Mouse (Mus musculus) large intestine, adult 2 months (tissue): ENCODE results near the gene Bak1. TPM values are rescaled to one million over a fixed set of nuclear protein-coding genes. Genes with fewer than 3 reads are reported as not detected.
"Not testable (repeated sequence)": the region's sequence is repeated elsewhere in the genome, so short reads cannot be mapped to it uniquely, and the experiment has no call there.

ENCODE experiments used
- DNase-seq: peaks from one replicate; pipeline ENCODE4 v3.0.0-alpha.2; 2012; ENCODE audit warnings: low read depth, low spot score
- WGBS: fragments of 180-500 bp; shearing (Covaris S2); methylation state at CpG from one replicate; pipeline ENCODE4 v1.1.7; 2018; 5-methylcytosine and 5-hydroxymethylcytosine counted together
- polyA plus RNA-seq: library from polyadenylated mRNA; depleted of rRNA; stranded (reverse); fragments of >200 nt; gene quantifications from 2 replicates; pipeline ENCODE4 v1.2.3, GENCODE M21; 2012; rRNA removed

Bak1 gene
- polyA plus RNA-seq, 1 experiment: 292 TPM

- DNase-seq: no peak
- 60% methylated on average over 4 of the region's 4 CpGs for WGBS
These were observed 31.1 kb downstream of the Bak1 start for GRCm38 (mm10) chr17:26997661-26998060.

- 68% methylated on average over 8 of the region's 8 CpGs for WGBS
These were observed 33.2 kb downstream of the Bak1 start for GRCm38 (mm10) chr17:26995562-26995961.

DNA sequence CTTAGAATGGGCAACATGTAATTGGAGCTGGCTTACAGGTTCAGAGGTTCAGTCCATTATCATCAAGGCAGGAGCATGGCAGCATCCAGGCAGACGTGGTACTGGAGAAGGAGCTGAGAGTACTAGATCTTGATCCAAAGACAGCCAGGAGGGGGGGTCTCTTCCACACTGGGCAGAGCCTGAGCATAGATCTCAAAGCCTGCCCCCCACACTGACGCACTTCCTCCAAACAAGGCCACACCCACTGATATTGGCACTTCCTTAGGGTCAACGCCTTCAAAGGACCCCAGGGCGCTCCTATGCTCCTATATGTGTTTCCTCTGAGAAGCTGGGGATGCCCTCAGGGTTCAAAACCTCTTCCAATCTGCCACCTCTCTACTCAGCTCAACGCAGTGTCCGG, 33.8 kb downstream of the Bak1 start:
- 82% methylated on average over 6 of the region's 6 CpGs for WGBS
- no peak for DNase-seq

More at GRCm38 (mm10) chr17:26995562-26995961, 33.2 kb downstream of the Bak1 start:
- DNase-seq: no peak

GRCm38 (mm10) chr17:26994410-26994809, 34.4 kb downstream of the Bak1 start:
- no peak for DNase-seq
- WGBS: 50% methylated on average over 14 of the region's 14 CpGs

DNA sequence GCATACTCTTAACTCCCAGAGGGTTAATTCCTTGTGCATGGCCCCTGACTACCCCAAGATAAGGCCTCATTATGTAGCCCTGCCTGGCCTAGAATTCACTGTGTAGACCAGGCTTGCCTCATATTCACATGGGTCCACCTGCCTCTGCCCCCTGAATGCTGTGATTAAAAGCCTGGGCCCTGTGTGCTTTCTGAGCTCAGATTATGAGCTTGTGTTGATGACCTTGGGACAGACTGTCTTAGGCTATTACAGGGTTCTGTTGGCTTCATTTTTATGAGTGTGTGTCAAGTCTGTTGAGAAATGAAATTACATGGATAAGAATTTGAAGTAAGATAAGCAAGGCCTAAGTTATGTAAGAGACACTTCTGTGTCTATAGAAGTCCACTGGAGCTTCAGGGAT, 38.3 kb downstream of the Bak1 start:
- no peak for DNase-seq

- 59% methylated on average over 10 of the region's 10 CpGs for WGBS
- DNase-seq: no peak
These were observed 43.2 kb downstream of the Bak1 start for GRCm38 (mm10) chr17:26985503-26986179.

GRCm38 (mm10) chr17:26983382-26983781, 45.4 kb downstream of the Bak1 start:
- 84% methylated on average over 4 of the region's 4 CpGs for WGBS
- no peak for DNase-seq

GRCm38 (mm10) chr17:26981050-26981449, 47.8 kb downstream of the Bak1 start:
- DNase-seq: no peak
- WGBS: 55% methylated on average over 2 of the region's 2 CpGs

DNA sequence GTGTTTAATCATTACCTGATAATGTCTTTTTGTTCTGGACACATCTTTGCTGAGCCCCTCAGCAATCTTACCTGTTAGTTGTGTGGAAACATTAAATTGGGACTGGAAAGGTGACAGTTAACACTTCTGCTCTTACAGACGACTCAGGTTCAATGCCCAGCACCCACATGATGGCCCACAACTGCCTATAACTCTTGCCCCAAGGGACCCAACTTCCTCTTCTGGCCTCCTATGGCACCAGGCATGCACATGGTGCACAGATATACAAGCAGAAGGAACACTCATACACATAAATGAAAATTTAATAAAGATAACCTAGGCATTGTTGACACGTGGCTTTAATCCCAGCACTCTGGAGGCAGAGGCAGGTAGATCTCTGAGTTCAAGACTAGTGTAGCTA, 49.4 kb downstream of the Bak1 start:
- WGBS: 57% methylated on average over 2 of the region's 2 CpGs
- DNase-seq: no peak

GRCm38 (mm10) chr17:26977354-26977753, 51.5 kb downstream of the Bak1 start:
- WGBS: 91% methylated on average over 6 of the region's 6 CpGs
- not testable (repeated sequence) for DNase-seq

DNA sequence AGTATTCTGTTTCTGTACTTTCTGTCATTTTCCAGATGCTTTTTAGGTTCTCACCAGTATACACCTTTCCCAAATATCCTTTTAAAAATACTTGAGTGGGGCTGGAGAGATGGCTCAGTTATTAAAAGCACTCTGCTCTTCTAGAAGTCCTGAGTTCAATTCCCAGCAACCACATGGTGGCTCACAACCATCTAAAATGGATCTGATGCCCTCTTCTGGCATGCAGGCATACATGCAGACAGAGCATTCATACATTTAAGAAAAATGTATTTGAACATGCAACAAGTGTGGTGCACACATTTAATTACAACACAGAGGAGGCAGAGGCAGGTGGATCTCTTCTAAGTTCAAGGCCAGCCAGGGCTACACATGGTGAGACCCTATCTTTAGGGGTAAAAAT, 53.4 kb downstream of the Bak1 start:
- no peak for DNase-seq

DNA sequence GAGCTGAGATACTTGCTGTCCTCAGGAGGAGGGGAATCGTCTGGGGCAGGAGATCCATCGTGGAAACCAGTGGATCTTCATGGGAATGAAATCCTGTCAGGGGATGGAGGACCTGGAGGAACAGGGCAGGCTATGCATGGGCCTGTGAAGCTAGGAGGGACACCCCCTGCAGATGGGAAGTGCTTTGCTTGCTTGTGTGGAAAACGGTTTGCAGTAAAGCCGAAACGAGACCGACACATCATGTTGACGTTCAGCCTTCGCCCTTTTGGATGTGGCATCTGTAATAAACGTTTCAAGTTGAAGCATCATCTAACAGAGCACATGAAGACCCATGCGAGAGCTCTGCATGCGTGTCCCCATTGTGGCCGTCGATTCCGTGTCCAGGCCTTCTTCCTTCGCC, 54.3 kb downstream of the Bak1 start:
- 88% methylated on average over 15 of the region's 15 CpGs for WGBS
- DNase-seq: no peak

- DNase-seq: peak; percentile 80
- WGBS: under 1% methylated on average over 75 of the region's 75 CpGs
These were observed 55.9 kb downstream of the Bak1 start, which contains the start of gene Zbtb9 for GRCm38 (mm10) chr17:26972703-26973574. Gene Zbtb9, plus strand, starts transcription at chr17:26973167.

GRCm38 (mm10) chr17:26972107-26972506, 56.7 kb downstream of the Bak1 start:
- WGBS: 2% methylated on average over 3 of the region's 3 CpGs
- no peak for DNase-seq

DNA sequence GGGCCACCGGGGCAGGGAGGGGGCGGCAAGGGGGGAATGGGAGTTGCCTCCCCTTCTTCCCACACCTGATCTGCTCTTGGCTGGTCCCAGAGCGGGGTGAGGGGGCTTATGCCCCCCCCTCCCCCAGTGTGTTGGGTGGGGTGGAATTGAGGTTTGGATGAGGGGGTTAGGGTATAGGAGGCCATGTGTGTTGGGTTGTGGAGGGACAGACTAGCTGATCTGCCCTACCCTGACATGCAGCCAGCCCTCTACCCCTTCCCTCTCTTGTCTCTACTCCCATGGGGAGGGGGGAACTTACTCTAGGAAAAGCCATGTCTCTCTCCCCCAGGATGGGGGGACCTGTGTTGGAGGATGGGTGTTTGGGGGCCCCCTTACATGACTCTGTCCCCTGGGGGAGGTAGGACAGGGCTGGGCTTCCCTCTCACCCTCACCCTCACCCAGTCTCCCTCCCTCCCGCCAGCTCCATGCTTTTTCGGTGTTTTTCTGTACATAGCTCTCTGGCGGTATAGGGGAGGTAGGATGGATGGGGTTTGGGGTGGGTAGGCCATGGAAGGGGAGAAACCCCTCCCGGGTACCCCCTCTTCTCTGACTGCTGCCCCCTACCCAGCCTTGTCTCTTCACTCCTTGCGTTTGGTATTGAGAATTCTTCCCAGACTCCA, 57.4 kb downstream of the Bak1 start:
- WGBS: 68% methylated on average over 8 of the region's 8 CpGs
- DNase-seq: no peak

DNA sequence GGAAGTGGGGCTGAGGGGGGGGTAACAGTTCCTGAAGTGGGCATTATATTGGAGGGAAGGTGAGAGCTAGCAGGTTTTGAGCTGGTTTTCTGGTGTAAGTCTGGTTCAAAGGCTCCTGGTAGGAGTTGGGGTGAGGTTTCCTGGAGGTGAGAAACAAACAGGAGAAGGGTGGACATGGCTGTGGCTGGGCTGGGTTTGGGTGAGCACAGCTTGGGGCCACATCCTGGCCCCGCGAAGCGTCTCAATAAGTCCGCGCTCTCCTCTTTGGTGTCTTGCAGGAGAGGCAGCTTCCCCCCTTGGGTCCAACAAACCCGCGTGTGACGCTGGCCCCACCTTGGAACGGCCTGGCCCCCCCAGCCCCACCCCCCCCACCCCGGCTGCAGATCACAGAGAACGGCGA, 58.6 kb downstream of the Bak1 start:
- WGBS: 76% methylated on average over 11 of the region's 12 CpGs
- no peak for DNase-seq

Other genes starting within 250 kb of the Bak1 start
- gene Bnip1, start 247.9 kb downstream of the Bak1 start, polyA plus RNA-seq: 23.6 and 25.8 TPM in 2 replicates
- gene Nkx2-5, start 184.0 kb downstream of the Bak1 start, polyA plus RNA-seq: not detected in 2 replicates
- 7.3 and 8.5 TPM in 2 replicates for gene Kifc5b, start 111.9 kb downstream of the Bak1 start, polyA plus RNA-seq
- 36.2 and 38.6 TPM in 2 replicates for gene Phf1, start 96.0 kb downstream of the Bak1 start, polyA plus RNA-seq
- gene Cuta, start 89.4 kb downstream of the Bak1 start, polyA plus RNA-seq: 148 and 177 TPM in 2 replicates
- gene Syngap1, start 87.8 kb downstream of the Bak1 start, polyA plus RNA-seq: 4.0 and 7.5 TPM in 2 replicates
- gene Zbtb9, start 55.8 kb downstream of the Bak1 start, polyA plus RNA-seq: 8.3 and 11.3 TPM in 2 replicates
- 27.6 and 42.0 TPM in 2 replicates for gene Itpr3, start 28.3 kb upstream of the Bak1 start, polyA plus RNA-seq
- 156 and 165 TPM in 2 replicates for gene Uqcc2, start 104.9 kb upstream of the Bak1 start, polyA plus RNA-seq
- gene Ip6k3, start 138.8 kb upstream of the Bak1 start, polyA plus RNA-seq: 0.09 and 0.14 TPM in 2 replicates
- 49.6 and 59.5 TPM in 2 replicates for gene Lemd2, start 175.5 kb upstream of the Bak1 start, polyA plus RNA-seq